Mouse (Mus musculus): Measurements from ENCODE around the gene Gm8693. TPM values are rescaled to one million over a fixed set of nuclear protein-coding genes. Genes with fewer than 3 reads are reported as not detected.
"Not testable (repeated sequence)": the region's sequence is repeated elsewhere in the genome, so short reads cannot be mapped to it uniquely, and the experiment has no call there.

The Gm8693 gene
- not detected in 2 replicates for polyA plus RNA-seq (2014; fragmentation: Nextera tagmentation; extraction: Ambion mirVana)

DNA sequence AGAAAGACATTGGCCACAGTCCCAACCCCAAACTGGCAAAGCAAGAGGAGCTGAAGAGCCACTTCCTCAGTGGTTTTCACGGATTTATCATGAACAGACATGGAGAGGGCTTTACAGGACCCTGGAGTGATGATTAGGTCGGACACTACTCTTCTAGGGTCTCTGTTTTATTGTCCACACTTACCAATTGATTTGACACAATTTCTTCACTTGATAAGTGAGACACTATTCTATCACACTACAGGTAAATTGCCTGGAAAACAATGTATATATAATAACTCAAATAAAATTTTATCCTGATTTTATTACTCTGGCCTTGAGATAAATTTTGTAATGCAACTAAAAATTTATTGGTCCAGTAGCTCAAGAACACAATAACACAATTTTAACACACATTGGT, at the start of gene Gm8693:
Gene Gm8693 (minus strand): TSS at position 101 of the 400 bp plus-strand sequence.
- DNase-seq (ENCODE audit: low spot score); H3K9me3 ChIP-seq (replicated peaks; ENCODE audit: control insufficient read depth, low read length); H3K4me3 ChIP-seq (ENCODE audit: low read depth, low read length); H3K36me3 ChIP-seq (ENCODE audit: control insufficient read depth, insufficient read depth, low read length); H3K27ac ChIP-seq (ENCODE audit: low read depth, low read length); ATAC-seq; H3K4me2 ChIP-seq (ENCODE audit: low read length); H3K27me3 ChIP-seq (replicated peaks; ENCODE audit: control insufficient read depth, insufficient read depth, low read length); H3K9ac ChIP-seq (ENCODE audit: low read length); H3K4me1 ChIP-seq (ENCODE audit: control insufficient read depth, insufficient read depth, low read length): not testable (repeated sequence)
- WGBS = no CpG with 5 or more reads among the region's 2 CpGs

DNA sequence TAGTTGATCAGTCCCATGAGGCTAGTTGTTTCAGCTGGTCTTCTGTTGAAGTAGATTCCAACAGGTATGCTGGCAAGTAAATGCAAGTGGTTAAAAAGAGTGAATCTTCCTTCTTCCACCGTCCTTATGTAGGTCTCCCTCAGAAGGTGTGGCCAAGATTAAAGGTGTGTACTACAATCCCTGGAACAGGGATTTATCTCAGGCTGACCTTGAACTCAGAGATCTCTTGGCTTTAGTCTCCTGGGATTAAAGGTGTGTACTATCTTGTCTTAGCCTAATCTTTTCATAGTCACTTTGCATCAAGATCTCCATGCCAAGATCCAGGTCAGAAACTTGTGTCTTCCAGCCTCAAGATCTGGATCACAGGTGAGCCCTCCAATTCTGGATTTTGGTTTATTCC, 27.5 kb upstream of the Gm8693 start, which contains the start of gene Gm4567:
Gene Gm4567 (minus strand): TSS at position 101 of the 400 bp plus-strand sequence.
- H3K36me3 ChIP-seq (ENCODE audit: control insufficient read depth, insufficient read depth, low read length); ATAC-seq; H3K4me3 ChIP-seq (ENCODE audit: low read depth, low read length); H3K27ac ChIP-seq (ENCODE audit: low read depth, low read length); H3K4me1 ChIP-seq (ENCODE audit: control insufficient read depth, insufficient read depth, low read length); H3K4me2 ChIP-seq (ENCODE audit: low read length); H3K9ac ChIP-seq (ENCODE audit: low read length); H3K27me3 ChIP-seq (replicated peaks; ENCODE audit: control insufficient read depth, insufficient read depth, low read length); DNase-seq (ENCODE audit: low spot score); H3K9me3 ChIP-seq (replicated peaks; ENCODE audit: control insufficient read depth, low read length): not testable (repeated sequence)
- no CpG with 5 or more reads among the region's 1 CpGs for WGBS

- H3K9ac ChIP-seq (ENCODE audit: low read length); H3K27ac ChIP-seq (ENCODE audit: low read depth, low read length); H3K36me3 ChIP-seq (ENCODE audit: control insufficient read depth, insufficient read depth, low read length); H3K4me2 ChIP-seq (ENCODE audit: low read length); H3K9me3 ChIP-seq (replicated peaks; ENCODE audit: control insufficient read depth, low read length); H3K4me3 ChIP-seq (ENCODE audit: low read depth, low read length); H3K4me1 ChIP-seq (ENCODE audit: control insufficient read depth, insufficient read depth, low read length); ATAC-seq; DNase-seq (ENCODE audit: low spot score); H3K27me3 ChIP-seq (replicated peaks; ENCODE audit: control insufficient read depth, insufficient read depth, low read length): not testable (repeated sequence)
- WGBS = no CpG with 5 or more reads among the region's 3 CpGs
Observed at GRCm38 (mm10) chr7:22657718-22658117, 34.4 kb downstream of the Gm8693 start, which contains the start of gene Vmn1r155. Gene Vmn1r155, plus strand, starts transcription at chr7:22658018.

Other genes with a start within 250 kb of the Gm8693 start
- gene Gm10665, start 228.2 kb downstream of the Gm8693 start, polyA plus RNA-seq (2014; fragmentation: Nextera tagmentation; extraction: Ambion mirVana) = not detected in 2 replicates
- gene Vmn1r151, start 192.6 kb downstream of the Gm8693 start, polyA plus RNA-seq (2014; fragmentation: Nextera tagmentation; extraction: Ambion mirVana) = not detected in 2 replicates
- gene Vmn1r152, start 169.3 kb downstream of the Gm8693 start, polyA plus RNA-seq (2014; fragmentation: Nextera tagmentation; extraction: Ambion mirVana) = not detected in 2 replicates
- gene Gm8677, start 157.4 kb downstream of the Gm8693 start, polyA plus RNA-seq (2014; fragmentation: Nextera tagmentation; extraction: Ambion mirVana) = not detected in 2 replicates
- gene Gm4201, start 127.0 kb downstream of the Gm8693 start, polyA plus RNA-seq (2014; fragmentation: Nextera tagmentation; extraction: Ambion mirVana) = not detected in 2 replicates
- not detected in 2 replicates for gene Gm4565, start 104.2 kb downstream of the Gm8693 start, polyA plus RNA-seq (2014; fragmentation: Nextera tagmentation; extraction: Ambion mirVana)
- not detected in 2 replicates for gene Vmn1r155, start 34.3 kb downstream of the Gm8693 start, polyA plus RNA-seq (2014; fragmentation: Nextera tagmentation; extraction: Ambion mirVana)
- gene Gm4567, start 27.4 kb upstream of the Gm8693 start, polyA plus RNA-seq (2014; fragmentation: Nextera tagmentation; extraction: Ambion mirVana) = not detected in 2 replicates
- not detected in 2 replicates for gene Vmn1r157, start 69.4 kb upstream of the Gm8693 start, polyA plus RNA-seq (2014; fragmentation: Nextera tagmentation; extraction: Ambion mirVana)
- gene Vmn1r158, start 98.5 kb upstream of the Gm8693 start, polyA plus RNA-seq (2014; fragmentation: Nextera tagmentation; extraction: Ambion mirVana) = not detected in 2 replicates
- gene Vmn1r159, start 151.3 kb upstream of the Gm8693 start, polyA plus RNA-seq (2014; fragmentation: Nextera tagmentation; extraction: Ambion mirVana) = not detected in 2 replicates
- not detected in 2 replicates for gene Vmn1r160, start 178.9 kb upstream of the Gm8693 start, polyA plus RNA-seq (2014; fragmentation: Nextera tagmentation; extraction: Ambion mirVana)

Measured in forebrain, embryonic 14.5 days (tissue).